Mouse (Mus musculus) small intestine, adult 2 months (tissue): ENCODE results near the gene Ttc7.

ENCODE experiments used
- CTCF ChIP-seq: fragments of 200-500 bp; IDR thresholded peaks from 2 replicates; pipeline ENCODE4 v1.5.1; 2012; ENCODE audit warnings: low read depth, mild to moderate bottlenecking, control low read depth, inconsistent platforms, low read length, moderate library complexity, mixed read lengths; ENCODE audit not compliant: insufficient replicate concordance, insufficient read length; ENCODE audit errors: extremely low read depth
- POLR2A ChIP-seq: fragments of 200-500 bp; IDR thresholded peaks from 2 replicates; pipeline ENCODE4 v1.6.1; 2012; ENCODE audit warnings: low read depth, mild to moderate bottlenecking, control low read depth, inconsistent platforms, low read length, moderate library complexity

- TF ChIP-seq CTCF (no peak), POLR2A (no peak)
These were observed 35.3 kb downstream of the Ttc7 start for GRCm38 (mm10) chr17:87317947-87318346.
